Mouse (Mus musculus) G1E (cell line): ENCODE measurements around the gene Copg1. TPM values are rescaled to one million over a fixed set of nuclear protein-coding genes. Genes with fewer than 3 reads are reported as not detected.
A peak's percentile ranks its signal among the peaks of the same experiment; 100 is the strongest.

Experiments used
- ATAC-seq: 2 replicates; pipeline ENCODE4 v1.8.0; 2016; ENCODE audit warnings: mild to moderate bottlenecking; ENCODE audit not compliant: insufficient number of reproducible peaks, poor library complexity, low FRiP score, severe bottlenecking; ENCODE audit errors: extremely low read depth
- DNase-seq: peaks from one replicate; pipeline ENCODE4 v3.0.0; 2012; ENCODE audit warnings: low spot score
- H3K27me3 ChIP-seq: 2 replicates; pipeline ENCODE4 v1.6.1; 2012; ENCODE audit warnings: mild to moderate bottlenecking, low read length, inconsistent platforms; ENCODE audit not compliant: insufficient read depth
- H3K36me3 ChIP-seq: replicated peaks from 2 replicates; pipeline ENCODE3; 2012; ENCODE audit warnings: mild to moderate bottlenecking, inconsistent platforms
- H3K4me1 ChIP-seq: 2 replicates; pipeline ENCODE4 v1.6.1; 2012; ENCODE audit warnings: low read depth, low read length, inconsistent platforms, mixed read lengths; ENCODE audit not compliant: insufficient read depth
- H3K4me3 ChIP-seq: 2 replicates; pipeline ENCODE4 v1.5.1; 2012; ENCODE audit warnings: low read depth, mild to moderate bottlenecking, inconsistent platforms, low read length, moderate library complexity, mixed read lengths
- H3K9me3 ChIP-seq: replicated peaks from 2 replicates; pipeline ENCODE4 v1.6.1; 2012; ENCODE audit warnings: inconsistent platforms
- CTCF ChIP-seq: IDR thresholded peaks from 2 replicates; pipeline ENCODE4 v1.5.1; 2012; ENCODE audit warnings: low read depth, low read length, inconsistent platforms, mixed read lengths
- GATA1 ChIP-seq: IDR thresholded peaks from 2 replicates; pipeline ENCODE4 v1.6.1; 2012; ENCODE audit warnings: borderline replicate concordance, low read length, inconsistent platforms, mixed read lengths
- GATA2 ChIP-seq: IDR thresholded peaks from 2 replicates; pipeline ENCODE4 v1.6.1; 2012; ENCODE audit warnings: low read depth, low read length, inconsistent platforms, borderline replicate concordance
- POLR2AphosphoS5 ChIP-seq: IDR thresholded peaks from 2 replicates; pipeline ENCODE4 v1.6.1; 2012; ENCODE audit warnings: low read depth, low read length, inconsistent platforms; ENCODE audit not compliant: insufficient replicate concordance
- TAL1 ChIP-seq: conservative IDR thresholded peaks from 2 replicates; pipeline ENCODE4 v1.6.1; 2012; ENCODE audit warnings: low read depth, low read length, inconsistent platforms, mixed read lengths
- polyA plus RNA-seq: library from polyadenylated mRNA; stranded (reverse); fragments of >175 nt; gene quantifications from 2 replicates; pipeline ENCODE4 v1.2.3, GENCODE M21; 2012
- total RNA-seq, 2 experiments: library from RNA; stranded (forward) in 1 of 2; stranded (reverse) in 1 of 2; fragments of 200-1000 nt in 1 of 2; fragments of >200 nt in 1 of 2; fragmentation: Nextera tagmentation in 1 of 2; gene quantifications; 2 replicates each; pipeline ENCODE4 v1.2.3; 2014 to 2017

Copg1 gene
- total and polyA plus RNA-seq, 3 experiments = 45.2 to 73.3 (median 61.5) TPM

DNA sequence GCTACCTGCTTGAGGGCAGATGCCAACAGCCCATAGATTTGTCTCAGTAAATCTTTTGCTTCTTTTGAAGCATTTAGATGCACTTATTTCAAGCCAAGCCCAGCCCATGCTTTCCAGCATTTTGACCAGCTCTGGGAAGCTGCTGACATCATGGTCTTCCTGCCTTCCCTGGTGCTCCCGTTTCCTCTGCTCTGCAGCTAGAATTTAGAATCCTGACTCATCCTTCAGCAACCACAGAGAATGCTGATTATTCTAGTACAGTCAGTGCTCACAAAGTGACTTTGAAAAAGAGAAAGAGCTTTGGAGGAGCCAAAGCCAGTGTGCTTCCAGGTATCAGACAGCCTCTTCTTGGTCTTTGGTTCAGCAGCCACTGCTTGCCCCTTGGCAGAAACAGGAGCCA, 30.5 kb upstream of the Copg1 start:
- Histone ChIP-seq H3K27me3 (peaks cover 13% of the 10 kb centered on the region), H3K4me1 (peaks cover 18% of the 10 kb centered on the region), H3K4me3 (no peak overlapping the region), H3K9me3 (no peaks in the 10 kb centered on the region), H3K36me3 (no peaks in the 10 kb centered on the region)
- no peak for ATAC-seq
- DNase-seq = no peak
- no peak for TF ChIP-seq TAL1
- TF ChIP-seq POLR2AphosphoS5 = no peak
- no peak for TF ChIP-seq CTCF
- no peak for TF ChIP-seq GATA1
- no peak for TF ChIP-seq GATA2

DNA sequence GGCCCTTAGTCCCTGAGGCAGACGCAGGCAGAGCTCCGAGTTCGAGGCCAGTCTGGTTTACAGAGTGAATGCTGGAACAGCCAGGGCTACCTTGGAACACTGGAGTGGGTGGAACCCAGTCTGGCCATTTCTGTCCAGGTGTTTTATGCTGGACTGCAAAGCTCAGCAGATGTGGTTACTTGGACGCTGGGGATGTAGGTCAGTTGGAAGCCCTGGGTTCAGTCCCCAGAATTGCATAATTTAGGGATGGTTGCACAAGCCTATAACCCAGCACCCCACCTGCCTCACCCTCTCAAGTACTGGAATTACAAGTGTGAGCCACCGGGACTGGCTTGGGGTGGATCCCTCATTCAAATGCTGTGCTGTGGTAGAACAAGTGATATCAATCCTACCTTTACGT, 21.4 kb upstream of the Copg1 start:
- TF ChIP-seq POLR2AphosphoS5 (no peak), GATA1 (no peak)
- no peak for DNase-seq
- H3K27me3 ChIP-seq = no peaks in the 10 kb centered on the region; the same call in 1 of the 2 replicates
- no peak for ATAC-seq
- no peak overlapping the region for H3K4me3 ChIP-seq
- peaks cover 51% of the 10 kb centered on the region for H3K4me1 ChIP-seq
- H3K9me3 ChIP-seq = no peaks in the 10 kb centered on the region
- no peaks in the 10 kb centered on the region for H3K36me3 ChIP-seq

GRCm38 (mm10) chr6:87867256-87867655, 20.4 kb upstream of the Copg1 start:
- Histone ChIP-seq H3K27me3 (no peaks in the 10 kb centered on the region), H3K4me1 (peaks cover 50% of the 10 kb centered on the region), H3K9me3 (no peaks in the 10 kb centered on the region), H3K36me3 (no peaks in the 10 kb centered on the region), H3K4me3 (peak overlapping the region; percentile 52; the same call in 1 of the 2 replicates)
- DNase-seq (peak; percentile 40), ATAC-seq (peak; percentile 22; the same call in 1 of the 2 replicates)
- TF ChIP-seq GATA2 (no peak), CTCF (no peak), POLR2AphosphoS5 (no peak), GATA1 (no peak), TAL1 (no peak)

DNA sequence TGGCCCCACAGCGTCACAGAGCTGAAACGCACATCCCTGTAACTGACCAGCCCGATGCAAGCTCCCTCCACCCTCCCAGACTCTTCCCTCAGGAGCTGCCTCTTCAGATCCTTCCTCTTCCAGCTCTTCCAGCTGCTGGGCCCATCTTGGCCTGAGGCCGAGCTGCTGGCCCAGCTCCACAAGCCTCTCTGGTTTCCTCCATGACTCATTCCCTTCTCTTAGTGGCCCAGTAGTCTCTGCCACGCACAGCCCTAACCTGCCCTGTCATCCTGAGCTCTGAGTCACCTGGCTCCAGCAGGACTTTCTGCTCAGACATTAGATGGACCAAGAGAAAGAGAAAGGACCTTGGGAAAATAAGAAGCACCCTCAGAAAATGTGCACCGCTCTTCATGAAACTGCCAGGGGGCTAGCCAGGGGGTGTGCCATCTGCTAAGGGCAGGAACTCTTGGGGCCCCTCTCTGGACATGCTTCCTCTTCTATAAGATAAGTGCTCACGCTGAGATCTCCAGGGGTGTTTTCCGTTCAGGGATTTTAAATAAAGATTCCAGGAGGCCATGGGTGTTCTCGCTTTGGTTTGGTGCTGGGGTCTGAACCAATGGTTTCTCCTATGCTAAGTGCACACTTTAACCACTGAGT, 18.6 kb upstream of the Copg1 start:
- H3K36me3 ChIP-seq = no peaks in the 10 kb centered on the region
- H3K4me1 ChIP-seq = peaks cover 51% of the 10 kb centered on the region
- H3K4me3 ChIP-seq = peak overlapping the region; percentile 49; the same call in 1 of the 2 replicates
- peaks cover under 1% of the 10 kb centered on the region; the same call in 1 of the 2 replicates for H3K9me3 ChIP-seq
- DNase-seq = no peak
- 0 out of 2 replicates have a peak, but pooled peaks cover 3% of the 10 kb centered on the region for H3K27me3 ChIP-seq
- TF ChIP-seq TAL1 (no peak), GATA1 (no peak)
- peak; percentile 22; the same call in 1 of the 2 replicates for ATAC-seq

DNA sequence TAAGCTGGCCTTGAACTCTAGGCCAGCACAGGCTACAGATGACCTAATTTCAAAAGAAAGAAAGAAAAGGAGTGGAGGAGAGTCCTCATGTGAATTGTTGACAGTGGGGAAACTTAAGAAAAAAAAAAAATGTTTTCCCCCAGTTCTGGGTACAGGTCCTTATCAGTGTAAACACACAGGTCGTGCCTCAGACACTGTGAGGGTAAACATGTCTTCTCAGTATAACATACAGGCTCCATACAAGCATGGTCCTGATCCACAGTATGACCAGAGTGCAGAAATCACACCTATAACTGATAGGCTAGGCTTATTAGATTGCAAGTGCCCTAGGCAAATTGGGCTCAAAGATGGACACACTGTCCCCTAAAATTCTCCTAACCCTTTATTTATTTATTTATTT, 17.2 kb upstream of the Copg1 start:
- Histone ChIP-seq H3K27me3 (peaks cover 7% of the 10 kb centered on the region), H3K9me3 (peaks cover 3% of the 10 kb centered on the region; the same call in 1 of the 2 replicates), H3K36me3 (no peaks in the 10 kb centered on the region), H3K4me3 (no peak overlapping the region), H3K4me1 (peaks cover 49% of the 10 kb centered on the region)
- TF ChIP-seq GATA1 (no peak), GATA2 (no peak), TAL1 (no peak), POLR2AphosphoS5 (no peak), CTCF (no peak)
- ATAC-seq (no peak), DNase-seq (no peak)

GRCm38 (mm10) chr6:87871240-87871639, 16.4 kb upstream of the Copg1 start:
- TF ChIP-seq GATA2 (no peak), TAL1 (no peak), POLR2AphosphoS5 (no peak), CTCF (no peak), GATA1 (no peak)
- Histone ChIP-seq H3K4me1 (peaks cover 43% of the 10 kb centered on the region), H3K36me3 (no peaks in the 10 kb centered on the region), H3K4me3 (no peak overlapping the region), H3K9me3 (peaks cover 3% of the 10 kb centered on the region; the same call in 1 of the 2 replicates), H3K27me3 (peaks cover 13% of the 10 kb centered on the region)
- no peak for DNase-seq
- ATAC-seq = no peak

DNA sequence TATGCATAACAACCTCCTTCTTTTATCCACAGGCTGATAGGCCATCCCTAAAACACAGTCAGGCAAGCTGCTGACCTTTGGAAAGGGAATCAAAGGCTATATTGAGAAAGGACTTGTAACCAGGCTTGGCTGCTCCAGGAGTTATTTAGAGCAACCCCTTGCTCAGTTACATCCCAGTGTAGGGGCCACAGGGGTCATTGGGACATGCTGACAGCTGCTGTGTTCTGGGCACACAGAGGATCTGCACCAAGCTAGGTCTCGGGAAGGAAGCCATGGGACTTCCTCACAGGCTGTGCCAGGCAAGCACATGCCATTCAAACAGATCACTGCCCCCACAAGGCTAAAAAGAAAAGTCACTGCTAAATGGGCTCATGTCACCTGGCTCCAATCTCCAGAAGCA, 14.5 kb upstream of the Copg1 start:
- Histone ChIP-seq H3K4me1 (peaks cover 34% of the 10 kb centered on the region), H3K36me3 (no peaks in the 10 kb centered on the region), H3K9me3 (peaks cover 3% of the 10 kb centered on the region; the same call in 1 of the 2 replicates), H3K27me3 (peaks cover 18% of the 10 kb centered on the region), H3K4me3 (no peak overlapping the region)
- ATAC-seq = no peak
- no peak for TF ChIP-seq TAL1
- TF ChIP-seq GATA2 = no peak
- TF ChIP-seq GATA1 = no peak
- no peak for TF ChIP-seq POLR2AphosphoS5
- no peak for TF ChIP-seq CTCF
- no peak for DNase-seq
